Mouse (Mus musculus): ENCODE results near the gene Tbc1d15.
"Not testable (repeated sequence)": the region's sequence is repeated elsewhere in the genome, so short reads cannot be mapped to it uniquely, and the experiment has no call there.

Gene Tbc1d15

DNA sequence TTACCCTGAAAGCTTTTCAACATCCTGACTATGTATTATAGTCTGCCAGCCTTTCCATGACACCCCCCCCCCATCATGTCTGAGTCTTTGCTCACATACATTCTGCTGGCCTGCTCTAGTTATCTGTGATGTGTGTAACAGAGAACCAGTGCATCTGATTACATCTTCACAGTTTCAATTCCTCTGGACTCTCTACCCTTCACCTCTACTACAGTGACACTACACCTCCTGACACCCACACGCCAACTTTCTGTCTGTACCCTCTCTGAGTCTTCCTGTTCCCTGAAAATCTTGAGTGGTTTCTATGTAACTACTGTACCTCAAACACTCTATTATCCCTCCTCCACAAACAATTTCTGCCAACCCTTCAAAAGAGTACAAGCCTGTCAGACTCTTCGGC lies 5.8 kb downstream of the Tbc1d15 start:
- no peak for DNase-seq (ENCODE audit: low spot score in 2 of 2)

DNA sequence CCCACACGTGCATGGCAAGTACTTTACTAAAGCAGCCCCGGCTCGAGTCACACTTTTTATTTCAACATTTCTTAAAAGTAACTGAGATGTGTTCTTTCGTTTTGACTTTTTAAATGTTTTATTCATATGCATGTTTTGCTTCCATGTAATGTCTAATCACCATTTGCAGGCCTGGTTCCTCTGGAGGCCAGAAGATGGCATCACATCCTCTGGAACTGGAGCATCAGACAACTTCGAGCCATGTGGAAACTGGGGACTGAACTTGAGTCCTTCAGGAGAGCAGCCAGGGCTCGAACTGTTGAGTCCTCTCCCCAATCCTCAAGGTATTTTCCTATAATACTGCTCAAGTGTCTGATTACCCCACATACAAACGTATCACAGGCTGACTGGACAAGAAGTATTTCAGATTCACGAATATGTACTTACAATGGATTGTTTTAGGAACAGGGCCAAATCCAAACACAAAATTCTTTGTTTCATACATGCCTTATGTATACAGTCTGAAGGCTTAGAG lies 10.1 kb downstream of the Tbc1d15 start:
- no peak for DNase-seq (ENCODE audit: low spot score in 2 of 2)

DNA sequence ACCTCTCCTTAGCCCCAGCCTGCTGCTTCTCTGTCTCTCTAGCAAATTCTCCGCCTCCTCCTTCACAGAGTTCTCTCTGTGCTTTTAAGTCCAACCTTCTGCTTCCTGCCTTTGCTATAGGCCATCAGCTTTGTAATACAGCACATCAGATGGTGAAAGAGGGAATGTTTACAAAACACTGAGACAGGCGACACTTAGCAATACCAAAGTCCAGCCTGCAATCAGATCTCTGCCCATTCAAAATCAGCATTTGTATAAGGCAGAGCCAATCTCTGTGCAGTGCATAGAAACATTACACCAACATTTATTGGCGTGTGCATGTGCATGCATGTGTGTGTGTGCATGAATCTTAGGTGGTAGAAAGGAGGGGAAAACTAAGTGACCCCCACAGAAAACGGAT lies 13.3 kb downstream of the Tbc1d15 start:
- no peak for DNase-seq (ENCODE audit: low spot score in 2 of 2)

DNA sequence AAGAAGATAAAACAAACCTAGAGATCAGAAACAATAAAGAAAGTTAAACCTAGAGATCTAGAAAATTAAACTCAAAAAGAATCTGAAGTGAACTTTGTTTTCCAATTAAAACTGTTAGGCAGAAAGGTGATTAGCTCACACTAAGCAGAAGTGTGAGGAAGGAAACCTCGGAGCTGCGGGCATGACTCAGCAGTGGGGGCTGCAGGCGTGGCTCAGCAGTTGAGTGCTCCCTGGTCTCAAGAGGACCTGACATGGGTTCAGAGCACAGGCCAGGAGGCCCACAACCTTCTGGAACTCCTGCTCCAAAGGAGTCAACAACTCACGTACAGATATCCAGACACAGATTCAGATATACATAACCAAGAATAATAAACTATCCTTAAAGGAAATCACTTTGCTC lies 14.5 kb downstream of the Tbc1d15 start:
- DNase-seq (ENCODE audit: low spot score in 2 of 2): no peak

DNA sequence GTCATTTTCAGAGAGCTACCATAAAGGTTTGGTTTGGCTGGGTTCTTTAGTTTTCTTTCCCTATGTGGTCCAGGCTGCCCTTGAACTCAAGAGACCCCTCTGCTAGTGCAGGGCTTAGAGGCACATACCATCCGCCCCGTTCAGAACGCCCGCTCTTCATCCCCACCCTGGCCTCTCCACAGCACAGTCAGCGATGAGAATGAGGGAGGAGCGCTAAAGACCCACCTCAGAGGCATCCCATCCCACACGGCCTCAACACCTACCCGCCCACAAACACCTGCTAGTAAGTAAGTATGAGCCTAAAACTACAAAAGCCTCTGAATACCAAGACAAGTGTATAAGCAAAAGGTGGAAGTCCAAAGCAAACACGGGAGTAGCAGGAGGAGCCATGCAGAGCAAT lies 15.8 kb downstream of the Tbc1d15 start:
- no peak for DNase-seq (ENCODE audit: low spot score in 2 of 2)

DNA sequence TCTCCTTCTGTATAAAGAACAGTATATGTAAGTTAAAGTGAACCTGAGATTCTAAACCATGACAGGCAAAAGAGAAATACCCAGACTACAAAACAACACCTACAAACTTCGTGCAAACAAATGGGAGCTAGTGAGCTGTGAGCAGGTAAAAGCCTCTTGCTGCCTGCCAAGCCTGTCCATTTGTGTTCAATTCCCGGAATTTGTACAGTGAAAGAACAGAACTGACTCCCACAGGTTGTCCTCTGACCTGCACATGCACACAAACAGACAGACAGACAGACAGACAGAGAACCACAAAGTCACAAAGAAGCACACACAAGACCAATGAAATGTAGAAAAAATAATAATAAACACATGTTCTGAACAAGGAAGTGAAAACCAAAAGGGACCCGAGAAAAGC lies 17.5 kb downstream of the Tbc1d15 start:
- no peak for DNase-seq (ENCODE audit: low spot score in 2 of 2)

DNA sequence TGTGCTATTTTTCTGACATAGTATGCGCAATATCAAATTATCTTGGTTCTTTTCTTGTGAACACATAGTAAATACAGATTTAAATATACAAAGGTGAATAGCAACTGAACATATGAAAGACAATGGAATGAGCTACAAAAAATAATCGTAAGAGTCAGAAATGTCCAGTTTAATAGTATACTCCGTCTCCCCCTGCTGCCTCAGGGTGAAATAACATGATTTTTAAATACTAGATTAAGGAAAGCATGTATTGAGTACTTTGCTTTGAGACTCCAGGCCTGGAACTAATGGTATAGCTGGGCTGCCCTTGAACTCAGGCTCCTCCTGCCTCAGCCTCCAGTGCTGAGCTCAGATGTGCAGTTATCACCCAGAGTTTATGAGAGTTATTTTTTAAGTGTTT lies 18.8 kb downstream of the Tbc1d15 start:
- no peak for DNase-seq (ENCODE audit: low spot score in 2 of 2)

DNA sequence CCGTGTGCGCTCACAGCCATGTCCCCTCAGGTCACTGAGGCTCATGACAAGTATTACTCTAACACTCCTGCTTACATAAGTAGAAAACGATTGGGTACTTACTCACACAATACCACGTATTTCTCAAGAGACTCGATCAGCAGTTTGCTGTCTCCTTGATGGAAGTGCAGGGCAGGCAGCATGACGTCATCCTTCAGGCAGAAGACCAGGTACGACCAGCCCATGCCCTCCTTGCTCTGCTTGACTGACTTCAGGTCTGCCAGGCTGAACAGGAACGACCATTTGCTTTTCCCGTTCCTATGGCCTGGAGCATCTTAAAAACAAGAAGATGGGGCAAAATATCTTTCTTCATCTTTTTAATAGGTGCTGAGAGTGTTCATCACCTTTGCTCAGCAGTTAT lies 22.2 kb downstream of the Tbc1d15 start:
- no peak for DNase-seq (ENCODE audit: low spot score in 2 of 2)

DNA sequence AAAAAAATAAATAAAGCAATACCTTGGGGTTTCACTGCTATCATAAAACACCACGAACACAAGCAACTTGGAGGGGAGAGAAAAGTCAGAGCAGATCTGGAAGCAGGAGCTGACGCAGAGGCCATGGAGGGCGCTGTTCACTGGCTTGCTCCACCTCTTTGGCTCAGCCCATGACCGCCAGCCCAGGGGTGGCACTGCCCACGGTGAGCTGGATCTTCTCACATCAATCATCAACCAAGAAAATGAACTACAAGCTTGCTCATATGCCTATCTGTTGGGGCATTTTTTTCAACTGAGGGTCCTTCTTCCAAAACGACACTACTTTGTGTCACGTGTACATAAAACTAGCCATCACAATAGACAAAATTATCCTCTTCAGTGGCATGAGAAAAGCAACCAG lies 24.7 kb downstream of the Tbc1d15 start:
- DNase-seq (ENCODE audit: low spot score in 2 of 2): no peak

DNA sequence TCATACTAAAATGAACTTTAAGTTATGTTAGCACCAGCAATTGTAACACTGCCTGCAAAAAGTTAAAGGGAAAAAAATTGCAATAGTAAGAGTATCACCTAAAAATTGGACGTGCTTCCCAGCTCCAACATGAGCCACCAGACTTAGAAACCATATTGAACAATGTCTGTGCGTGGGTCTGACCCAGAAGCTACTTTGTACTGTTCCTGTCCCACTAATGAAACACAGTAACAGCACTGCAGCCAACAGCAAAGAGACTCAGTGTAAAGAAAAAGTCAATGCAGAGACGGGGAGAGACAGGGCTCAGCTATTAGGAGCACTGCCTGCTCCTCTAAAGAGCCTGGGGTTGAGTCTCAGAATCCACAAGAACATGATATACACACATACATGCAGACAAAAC lies 27.4 kb downstream of the Tbc1d15 start:
- no peak for DNase-seq (ENCODE audit: low spot score in 2 of 2)

DNA sequence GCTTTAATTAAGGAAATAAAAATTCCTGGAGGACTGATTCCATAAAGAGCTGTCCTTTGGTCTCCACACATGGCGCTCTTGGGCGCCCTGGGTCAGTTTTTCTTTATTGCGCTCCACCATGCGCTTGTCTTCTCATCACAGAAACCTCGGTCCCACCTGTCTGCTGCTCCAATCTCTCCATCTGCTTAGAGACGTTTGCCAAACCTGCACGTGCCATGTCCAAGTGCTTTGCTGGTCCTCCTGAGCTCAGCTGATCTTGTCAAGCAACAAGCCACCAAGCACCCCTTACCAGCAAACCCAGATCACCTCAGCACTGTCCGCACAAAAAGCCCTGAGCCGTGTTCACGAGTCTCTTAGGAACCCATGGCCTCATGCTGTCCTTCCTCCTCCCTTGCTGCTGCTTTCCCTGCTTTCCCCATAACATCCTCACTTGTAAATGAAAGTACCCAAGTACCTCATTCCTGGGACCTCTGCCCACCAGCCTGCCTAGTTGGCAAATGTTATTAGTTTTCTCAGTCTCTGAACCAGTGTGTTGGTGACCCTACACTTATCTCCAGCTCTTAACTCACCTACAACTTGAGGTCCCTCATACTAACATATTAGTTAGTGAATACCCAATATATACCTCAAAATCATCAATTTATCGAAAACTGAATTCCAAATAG lies 38.2 kb downstream of the Tbc1d15 start:
- no peak for DNase-seq (ENCODE audit: low spot score in 2 of 2)

DNA sequence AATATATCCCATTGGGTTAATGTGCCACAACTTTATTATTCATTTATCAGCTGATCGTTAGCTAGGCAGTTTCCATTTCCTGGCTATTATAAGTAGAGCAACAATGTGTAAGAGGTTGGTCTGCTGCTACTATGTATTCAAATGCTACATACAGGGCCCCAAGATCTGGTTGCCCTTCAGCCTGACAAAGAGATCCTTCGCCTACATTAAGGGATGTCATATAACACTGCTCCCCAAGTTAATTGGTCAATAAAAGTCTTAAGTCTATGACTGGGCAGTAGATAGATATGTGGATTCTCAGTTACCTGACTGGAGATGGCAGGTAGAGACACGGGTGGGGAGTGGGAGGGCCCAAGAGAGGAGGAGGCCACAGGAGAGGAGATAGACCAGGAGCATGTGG lies 45.4 kb downstream of the Tbc1d15 start:
- no peak for DNase-seq (ENCODE audit: low spot score in 2 of 2)

DNA sequence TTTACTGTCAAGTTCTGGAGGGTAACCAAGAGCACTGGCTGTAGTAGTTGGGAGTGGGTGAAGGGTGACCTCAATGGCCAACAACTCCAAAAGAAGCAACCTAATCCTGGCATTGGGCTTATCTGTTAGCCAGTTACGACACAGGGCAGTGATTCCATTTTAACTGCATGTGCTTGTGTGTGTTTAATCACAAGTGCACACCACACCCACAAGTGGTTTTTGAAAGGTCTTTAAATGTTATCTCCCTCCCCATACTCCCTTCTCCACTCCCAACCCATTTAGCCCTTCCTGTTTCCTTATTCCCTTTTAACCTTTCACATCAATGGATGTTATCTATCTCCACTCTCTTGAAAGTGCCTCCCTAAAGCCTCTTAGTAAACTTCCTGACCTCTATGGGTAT lies 46.0 kb downstream of the Tbc1d15 start:
- DNase-seq (ENCODE audit: low spot score in 2 of 2): no peak

DNA sequence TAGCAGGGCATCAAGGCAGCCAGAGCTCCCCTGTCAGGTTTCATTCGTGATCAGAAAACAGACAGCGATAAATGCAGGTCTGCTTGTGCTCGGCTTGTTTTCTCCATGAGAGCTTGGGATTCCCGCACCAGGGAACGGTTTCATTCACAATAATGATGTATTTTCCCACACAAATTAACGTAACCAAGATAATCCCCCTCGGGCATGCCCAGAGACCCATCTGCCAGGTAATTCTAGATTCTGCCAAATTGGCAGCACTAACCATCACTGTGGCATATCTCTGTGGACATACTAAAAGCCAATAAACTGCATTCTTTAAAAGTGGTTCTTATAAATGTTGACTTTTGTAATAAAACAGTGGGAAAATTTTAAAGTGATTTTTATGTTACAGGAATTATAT lies 60.1 kb downstream of the Tbc1d15 start:
- no peak for DNase-seq (ENCODE audit: low spot score in 2 of 2)

DNA sequence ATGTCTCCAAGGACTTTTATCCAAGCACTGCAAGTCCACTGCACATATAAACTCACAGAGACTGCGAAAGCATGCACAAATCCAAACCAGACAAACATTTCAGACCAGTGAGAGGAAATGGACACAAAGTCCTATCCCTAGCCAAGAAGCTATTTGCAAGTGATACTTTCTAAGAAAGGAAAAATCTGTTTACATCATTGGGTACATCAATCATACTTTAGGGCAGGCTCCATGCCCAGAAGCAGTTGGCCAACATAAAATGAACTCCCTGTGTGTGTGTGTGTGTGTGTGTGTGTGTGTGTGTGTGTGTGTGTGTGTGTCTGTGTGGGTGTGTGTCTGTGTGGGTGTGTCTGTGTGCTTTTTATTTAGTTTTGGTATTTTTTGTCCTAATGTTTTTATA lies 63.9 kb downstream of the Tbc1d15 start:
- no peak for DNase-seq (ENCODE audit: low spot score in 2 of 2)

DNA sequence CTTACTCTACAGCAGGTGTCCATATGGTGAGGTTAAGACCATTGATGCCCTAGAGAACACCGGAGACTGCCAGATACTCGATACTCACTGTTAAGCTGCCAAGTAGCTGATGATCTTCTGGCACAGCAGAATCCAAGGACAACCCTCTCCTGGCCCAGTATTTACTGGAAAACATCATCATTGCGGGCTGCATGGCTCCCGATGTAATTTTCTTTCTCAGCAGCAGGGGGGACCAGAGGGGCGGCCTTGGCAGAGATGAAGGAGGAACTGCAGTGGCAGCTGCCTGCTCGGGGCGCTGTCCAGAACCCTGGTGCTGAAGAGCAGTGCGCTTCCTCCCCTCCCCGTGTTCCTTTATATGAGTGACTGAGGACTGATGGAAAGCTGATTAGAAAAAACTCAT lies 66.6 kb downstream of the Tbc1d15 start, which contains the start of gene Tph2:
Gene Tph2 (minus strand): TSS at position 326 of the 400 bp plus-strand sequence.
- peak; percentile 39 to 42 for DNase-seq (ENCODE audit: low spot score in 2 of 2)

DNA sequence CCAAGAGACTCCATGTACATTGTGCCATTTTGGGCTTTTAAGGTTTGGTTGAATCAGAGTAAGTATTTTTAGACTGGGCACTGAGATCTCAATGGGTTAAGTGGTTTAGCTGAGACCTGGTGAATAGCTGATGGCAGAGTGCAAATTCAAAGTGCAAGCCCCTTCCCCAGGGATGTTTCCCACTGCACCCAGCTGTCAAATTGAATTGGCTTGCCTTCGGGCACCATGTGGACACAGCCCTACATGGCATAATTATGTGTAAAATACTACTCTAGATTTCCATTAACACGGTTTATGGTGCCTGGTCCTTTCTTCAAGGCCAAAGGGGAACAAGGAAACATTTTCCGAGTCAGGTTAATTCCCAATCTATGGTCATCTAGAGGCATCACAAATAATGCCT lies 70.2 kb downstream of the Tbc1d15 start:
- no peak for DNase-seq (ENCODE audit: low spot score in 2 of 2)

DNA sequence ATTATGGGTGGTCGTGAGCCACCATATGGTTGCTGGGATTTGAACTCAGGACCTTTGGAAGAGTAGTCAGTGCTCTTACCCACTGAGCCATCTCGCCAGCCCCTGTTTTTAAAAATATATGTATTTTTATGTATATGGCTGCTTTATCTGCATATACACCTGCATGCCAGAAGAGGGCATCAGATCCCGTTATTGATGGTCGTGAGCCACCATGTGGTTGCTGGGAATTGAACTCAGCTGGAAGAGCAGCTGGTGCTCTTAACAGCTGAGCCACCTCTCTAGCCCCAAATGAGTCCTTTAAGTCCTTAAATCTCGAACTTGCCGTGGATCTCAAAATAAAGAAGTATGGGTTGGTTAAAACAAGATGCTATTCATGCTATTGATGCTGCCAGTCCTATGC lies 73.2 kb downstream of the Tbc1d15 start:
- DNase-seq (ENCODE audit: low spot score in 2 of 2): not testable (repeated sequence)

DNA sequence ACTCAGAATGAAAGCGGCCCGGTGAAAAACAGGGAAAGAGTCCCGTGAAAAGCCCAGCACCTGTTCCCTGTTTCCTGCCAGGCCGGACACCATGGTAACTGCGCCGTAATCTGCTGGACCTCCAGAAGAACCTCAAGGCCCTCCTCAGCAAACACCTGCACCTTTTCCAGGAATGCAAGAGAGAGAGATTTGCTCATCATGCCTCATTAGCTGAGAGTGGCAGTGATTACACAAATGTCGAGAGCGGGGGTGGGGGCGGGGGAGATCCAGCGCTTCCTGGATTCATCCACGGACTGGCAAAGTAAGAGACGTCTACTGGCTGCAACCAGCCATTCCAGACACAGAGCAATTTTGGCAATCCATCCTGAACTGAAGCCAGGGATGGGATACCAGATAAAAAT lies 75.7 kb downstream of the Tbc1d15 start:
- no peak for DNase-seq (ENCODE audit: low spot score in 2 of 2)

DNA sequence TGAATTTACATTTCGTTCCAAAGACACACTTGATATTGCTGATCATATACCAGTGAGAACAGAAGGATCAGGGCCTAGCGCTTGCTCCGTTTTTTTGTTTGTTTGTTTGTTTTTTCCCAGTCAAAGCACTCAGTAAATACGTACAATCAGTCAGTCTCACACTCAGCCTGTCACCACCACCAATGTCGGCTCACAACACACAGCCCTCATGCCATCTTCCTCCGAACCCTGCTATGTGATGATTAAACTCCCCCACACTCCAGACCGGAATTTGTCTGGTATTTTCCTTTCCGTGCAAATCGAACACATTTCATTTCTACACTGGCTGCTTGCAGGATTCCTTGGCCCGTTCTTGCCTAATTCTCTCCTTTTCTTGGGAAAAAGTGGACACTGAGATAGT lies 77.9 kb downstream of the Tbc1d15 start:
- no peak for DNase-seq (ENCODE audit: low spot score in 2 of 2)

DNA sequence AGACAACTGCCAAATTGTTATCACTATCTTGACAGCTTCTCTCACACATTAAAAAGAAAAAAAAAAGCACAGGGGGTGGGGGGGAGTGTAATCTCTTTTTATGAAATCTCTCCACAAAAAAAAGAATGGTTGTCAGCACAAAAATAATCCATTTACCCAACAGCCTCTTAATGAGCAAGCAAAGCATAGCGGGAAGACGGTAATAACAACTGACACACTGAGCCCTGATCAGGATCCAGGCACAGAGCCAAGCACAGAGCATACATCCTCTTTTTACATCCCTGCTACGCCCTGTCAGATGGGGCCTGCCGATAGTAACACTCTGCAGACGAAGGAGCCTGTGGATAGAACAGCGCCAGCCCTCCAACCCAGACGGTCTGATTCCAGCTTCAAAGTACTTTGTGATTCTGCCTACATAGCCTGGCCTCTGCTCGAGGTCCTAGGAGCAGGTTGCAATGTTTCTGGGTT lies 79.9 kb downstream of the Tbc1d15 start:
- peak in 1 of 2 experiments; percentile 7 for DNase-seq (ENCODE audit: low spot score in 2 of 2)

DNA sequence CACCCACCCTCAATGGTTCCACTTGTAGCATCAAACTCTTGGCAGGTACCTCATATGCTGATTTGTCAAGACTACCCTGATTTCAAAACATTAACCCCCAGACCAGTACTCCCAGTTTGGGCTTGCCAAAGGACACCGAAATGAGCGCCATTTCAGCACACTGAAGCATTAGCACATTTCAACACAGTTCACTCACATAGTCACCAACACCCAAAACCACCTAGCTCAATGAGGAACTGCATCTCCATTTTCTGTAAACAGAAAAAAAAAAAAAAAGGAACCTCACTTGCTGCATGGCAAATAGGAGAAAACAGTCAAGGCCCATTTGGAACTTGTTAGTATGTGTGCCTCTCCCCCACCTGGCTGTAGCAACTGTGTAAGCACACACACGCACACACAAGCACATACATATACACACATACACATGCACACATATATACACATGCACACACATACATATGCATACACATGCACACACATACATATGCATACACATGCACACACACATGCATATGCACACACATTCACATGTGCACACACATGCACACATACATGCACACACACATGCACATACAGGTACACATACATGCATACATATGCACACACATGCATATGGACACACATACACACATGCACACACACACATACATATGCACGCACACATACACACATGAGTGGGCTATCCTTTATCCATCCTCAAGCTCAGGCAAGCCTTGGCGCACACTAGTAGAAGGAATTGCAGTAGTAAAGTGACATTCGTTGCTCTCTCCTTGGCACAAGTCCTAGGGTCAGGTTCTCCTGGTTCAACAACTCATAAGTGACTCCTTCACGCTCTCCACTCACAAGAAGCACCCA lies 80.5 kb downstream of the Tbc1d15 start:
- DNase-seq (ENCODE audit: low spot score in 2 of 2): no peak

DNA sequence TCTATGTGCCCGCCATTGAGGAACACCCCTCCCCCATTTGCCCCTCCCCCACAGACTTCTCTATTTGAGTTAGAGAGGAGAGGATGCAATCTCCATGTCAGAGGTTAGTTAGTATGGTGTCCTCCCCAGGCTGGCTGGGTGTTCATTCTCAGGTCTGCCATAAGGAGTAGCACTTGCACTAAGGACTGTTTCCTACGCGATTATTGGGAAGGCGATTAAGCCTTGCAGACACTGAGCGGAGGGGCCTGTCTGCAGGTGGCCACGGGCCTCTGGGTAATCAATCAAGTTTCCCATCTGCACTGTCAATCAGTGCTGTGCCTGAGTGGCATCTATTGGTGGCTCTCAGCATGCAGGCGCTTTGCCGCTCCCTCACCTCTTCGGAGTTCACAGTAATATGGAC lies 81.9 kb downstream of the Tbc1d15 start:
- no peak for DNase-seq (ENCODE audit: low spot score in 2 of 2)

All from frontal cortex, postnatal 25 days (tissue).